Comparison of ENCODE assay signal across 22 mouse cellular contexts in genomic region chr1:81927721-81928120, GRCm38 (mm10).
DNase-seq lines count a peak whose midpoint lies in the region; ATAC-seq and TF ChIP-seq lines count a peak whose summit lies in the region.
"Had no signal": no experiment of that assay in that cellular context is flagged by ENCODE, and none has a peak within 500 bp of the region (broad histone marks: within the 10 kb centered on the region; RNA-seq: fewer than 3 reads in every experiment).

No protein-coding gene starts in this region.

- no peak for TF ChIP-seq POLR2A in liver, adult 2 months (IDR thresholded peaks at IDR 0.05; ENCODE audit: extremely low read depth, insufficient read depth, low read length)

- WGBS in liver, adult 2 months = 38% methylated on average over 5 of the region's 5 CpGs
- 83% methylated on average over 5 of the region's 5 CpGs for WGBS in liver, postnatal 0 days (ENCODE audit: insufficient replicate concordance)
- WGBS in hindbrain, embryonic 16.5 days = 87% methylated on average over 5 of the region's 5 CpGs

- no peak for ATAC-seq in liver, postnatal 0 days
- no peak for ATAC-seq in hindbrain, embryonic 16.5 days
- ATAC-seq: CD4-positive, CD25-positive, alpha-beta regulatory T cell, adult 4 months; forebrain, embryonic 13.5 days; forebrain, postnatal 0 days had no signal

- no peak overlapping the region for H3K9ac ChIP-seq in liver, adult 2 months (ENCODE audit: low read depth, low read length)
- no peak overlapping the region for H3K9ac ChIP-seq in liver, postnatal 0 days (replicated peaks)
- H3K9ac ChIP-seq in hindbrain, embryonic 16.5 days (ENCODE audit: low read depth, low read length) = no peak overlapping the region
- H3K9ac ChIP-seq: embryonic facial prominence, embryonic 13.5 days; forebrain, embryonic 13.5 days; forebrain, postnatal 0 days; heart, embryonic 15.5 days; hindbrain, embryonic 15.5 days had no signal

- no peaks in the 10 kb centered on the region for H3K36me3 ChIP-seq in liver, adult 2 months (ENCODE audit: control insufficient read depth, insufficient read depth, low read length)
- no peaks in the 10 kb centered on the region for H3K36me3 ChIP-seq in liver, postnatal 0 days (replicated peaks; ENCODE audit: insufficient read depth, low read length)
- H3K36me3 ChIP-seq in hindbrain, embryonic 16.5 days (ENCODE audit: control insufficient read depth, insufficient read depth, low read length) = no peaks in the 10 kb centered on the region
- H3K36me3 ChIP-seq: embryonic facial prominence, embryonic 13.5 days; G1E; heart, embryonic 10.5 days; heart, embryonic 15.5 days; hindbrain, embryonic 15.5 days had no signal

- intact Hi-C loops in gastrocnemius, postnatal 36 days (cut with DNase I) = no loop called here

- H3K79me2 ChIP-seq in liver, adult 2 months (ENCODE audit: control insufficient read depth, insufficient read depth, low read length) = no peaks in the 10 kb centered on the region

- H3K4me3 ChIP-seq in liver, adult 2 months (ENCODE audit: insufficient read depth, low read depth, low read length) = no peak overlapping the region
- no peak overlapping the region for H3K4me3 ChIP-seq in liver, postnatal 0 days (ENCODE audit: low read depth, low read length)
- H3K4me3 ChIP-seq in hindbrain, embryonic 16.5 days (ENCODE audit: low read length) = no peak overlapping the region
- H3K4me3 ChIP-seq: embryonic facial prominence, embryonic 13.5 days; forebrain, embryonic 13.5 days; heart, embryonic 10.5 days; heart, embryonic 15.5 days; hindbrain, embryonic 15.5 days had no signal

- no peaks in the 10 kb centered on the region; the same call in 1 of the 2 replicates for H3K4me1 ChIP-seq in liver, adult 2 months (ENCODE audit: control insufficient read depth, insufficient read depth, low read length)
- H3K4me1 ChIP-seq in liver, postnatal 0 days (ENCODE audit: insufficient read depth) = no peaks in the 10 kb centered on the region
- H3K4me1 ChIP-seq in hindbrain, embryonic 16.5 days (ENCODE audit: control insufficient read depth, insufficient read depth, low read depth, low read length) = no peaks in the 10 kb centered on the region
- H3K4me1 ChIP-seq: embryonic facial prominence, embryonic 13.5 days; forebrain, embryonic 13.5 days; heart, embryonic 10.5 days; heart, embryonic 15.5 days; hindbrain, embryonic 15.5 days had no signal

- TF ChIP-seq EP300 in liver, postnatal 0 days (IDR thresholded peaks at IDR 0.05; ENCODE audit: low read depth) = no peak

- DNase-seq in adrenal gland, postnatal 14 days = peak; percentile 5
- no peak for DNase-seq in adrenal gland, postnatal 25 days
- DNase-seq in gastrocnemius, adult 8-10 months (ENCODE audit: low spot score in 2 of 2) = peak; percentile 4 to 6
- no peak for DNase-seq in gastrocnemius, postnatal 36 days
- DNase-seq in liver, adult 2 months (ENCODE audit: extremely low read depth, low read depth, low spot score) = peak; percentile 23
- DNase-seq in liver, postnatal 0 days = no peak
- DNase-seq: adrenal gland, postnatal 10 days; B cell, adult 2 months; cerebellum, adult 18-20 months; cerebellum, adult 9-11 months; cerebellum, postnatal 36 days; forebrain, postnatal 0 days; kidney, adult 11 months; kidney, adult 9 months had no signal

- TF ChIP-seq CTCF in liver, adult 2 months (IDR thresholded peaks at IDR 0.05; ENCODE audit: low read depth, low read length) = no peak
- no peak for TF ChIP-seq CTCF in liver, postnatal 0 days (IDR thresholded peaks at IDR 0.05; ENCODE audit: low read depth)

- H3K9me3 ChIP-seq in liver, postnatal 0 days (ENCODE audit: low read length) = no peaks in the 10 kb centered on the region
- no peaks in the 10 kb centered on the region for H3K9me3 ChIP-seq in hindbrain, embryonic 16.5 days (ENCODE audit: control insufficient read depth, low read length)
- H3K9me3 ChIP-seq: embryonic facial prominence, embryonic 13.5 days; forebrain, embryonic 13.5 days; heart, embryonic 10.5 days; heart, embryonic 15.5 days; hindbrain, embryonic 15.5 days had no signal

- H3K27ac ChIP-seq in liver, adult 2 months (replicated peaks; ENCODE audit: insufficient read depth, low read depth, low read length) = no peak overlapping the region
- no peak overlapping the region for H3K27ac ChIP-seq in liver, postnatal 0 days (ENCODE audit: low read depth)
- no peak overlapping the region for H3K27ac ChIP-seq in hindbrain, embryonic 16.5 days (ENCODE audit: low read depth, low read length)
- H3K27ac ChIP-seq: embryonic facial prominence, embryonic 13.5 days; forebrain, embryonic 13.5 days; heart, embryonic 10.5 days; heart, embryonic 15.5 days; hindbrain, embryonic 15.5 days had no signal

- no peaks in the 10 kb centered on the region for H3K27me3 ChIP-seq in liver, adult 2 months (ENCODE audit: control insufficient read depth, insufficient read depth, low read length)
- no peaks in the 10 kb centered on the region for H3K27me3 ChIP-seq in liver, postnatal 0 days (ENCODE audit: insufficient read depth, low read length)
- H3K27me3 ChIP-seq in hindbrain, embryonic 16.5 days (replicated peaks; ENCODE audit: control insufficient read depth, insufficient read depth, low read length) = no peaks in the 10 kb centered on the region
- H3K27me3 ChIP-seq: embryonic facial prominence, embryonic 13.5 days; forebrain, embryonic 13.5 days; heart, embryonic 15.5 days; hindbrain, embryonic 15.5 days had no signal

- H3K4me2 ChIP-seq in liver, postnatal 0 days (ENCODE audit: low read depth, low read length) = no peak overlapping the region
- H3K4me2 ChIP-seq in hindbrain, embryonic 16.5 days (ENCODE audit: low read length) = no peak overlapping the region
- H3K4me2 ChIP-seq: embryonic facial prominence, embryonic 13.5 days; forebrain, embryonic 13.5 days; heart, embryonic 15.5 days; hindbrain, embryonic 15.5 days had no signal

Comparison
In these comparisons a context has a peak if more than half of its experiments do, and no peak if none do; other contexts are left out.
1. DNase-seq: peak in adrenal gland, postnatal 14 days (single experiment), gastrocnemius, adult 8-10 months (2 of 2) and liver, adult 2 months (single experiment); none in adrenal gland, postnatal 25 days (single experiment), gastrocnemius, postnatal 36 days (0 of 2) and liver, postnatal 0 days (single experiment).